Mouse (Mus musculus) monocyte, adult 5-6 weeks (primary cell): Measurements from ENCODE around the gene Prmt6. TPM values are rescaled to one million over a fixed set of nuclear protein-coding genes. Genes with fewer than 3 reads are reported as not detected.

ENCODE experiments used
- ATAC-seq: fragments of 153-309, 156-312 bp; replicated peaks from 2 replicates; pipeline ENCODE4 v1.8.0; 2017; ENCODE audit warnings: mild to moderate bottlenecking; ENCODE audit not compliant: low TSS enrichment, insufficient number of reproducible peaks, severe bottlenecking, poor library complexity, low FRiP score
- total RNA-seq: library from RNA; stranded (forward); fragments of 200-1000, 200-491, 200-594 nt; gene quantifications from 3 replicates; pipeline ENCODE4 v1.2.3, GENCODE M21; 2017

Prmt6 gene
- 7.8 to 10.5 TPM (median 8.4 TPM) in 3 replicates for total RNA-seq

DNA sequence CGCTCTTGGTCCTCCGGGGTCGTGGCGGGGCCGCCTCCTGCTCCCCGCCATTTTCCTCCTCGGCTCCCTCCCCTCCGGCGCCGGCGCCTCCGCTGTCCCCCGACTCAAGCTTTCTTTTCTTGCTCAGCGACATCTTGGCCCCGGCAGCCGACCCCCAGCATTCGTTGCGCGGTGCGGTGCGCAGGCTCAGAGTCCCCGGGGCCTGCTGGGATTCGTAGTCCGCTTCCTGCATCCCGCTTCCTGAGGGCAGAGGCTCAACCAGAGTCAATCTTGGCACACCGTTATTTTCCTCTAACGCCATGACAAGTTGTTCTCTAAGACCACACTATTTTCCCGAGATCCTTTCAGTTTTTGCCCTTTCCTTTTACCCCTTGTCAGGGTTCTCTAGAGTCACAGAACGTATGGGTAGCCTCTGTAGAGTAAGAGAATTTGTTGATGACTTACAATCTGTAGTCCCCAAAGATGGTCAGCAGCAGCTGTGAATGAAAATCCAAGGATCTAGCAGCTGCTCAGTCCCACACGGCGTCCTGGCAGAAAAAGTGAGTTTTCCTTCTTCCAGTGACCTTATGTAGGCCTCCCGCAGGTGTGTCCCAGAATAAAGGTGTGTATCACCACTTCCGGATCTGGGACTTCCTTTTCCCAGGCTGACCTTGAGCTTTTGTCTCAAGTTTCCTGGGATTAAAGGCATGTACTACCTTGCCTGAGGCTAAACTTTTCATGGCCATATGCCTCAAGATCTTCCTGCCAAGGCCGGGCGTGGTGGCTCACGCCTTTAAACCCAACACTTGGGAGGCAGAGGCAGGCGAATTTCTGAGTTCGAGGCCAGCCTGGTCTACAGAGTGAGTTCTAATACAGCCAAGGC, at the start of gene Prmt6:
TSS of gene Prmt6 (minus strand) at position 160 of the 862 bp plus-strand sequence.
- peak; percentile 87 for ATAC-seq

DNA sequence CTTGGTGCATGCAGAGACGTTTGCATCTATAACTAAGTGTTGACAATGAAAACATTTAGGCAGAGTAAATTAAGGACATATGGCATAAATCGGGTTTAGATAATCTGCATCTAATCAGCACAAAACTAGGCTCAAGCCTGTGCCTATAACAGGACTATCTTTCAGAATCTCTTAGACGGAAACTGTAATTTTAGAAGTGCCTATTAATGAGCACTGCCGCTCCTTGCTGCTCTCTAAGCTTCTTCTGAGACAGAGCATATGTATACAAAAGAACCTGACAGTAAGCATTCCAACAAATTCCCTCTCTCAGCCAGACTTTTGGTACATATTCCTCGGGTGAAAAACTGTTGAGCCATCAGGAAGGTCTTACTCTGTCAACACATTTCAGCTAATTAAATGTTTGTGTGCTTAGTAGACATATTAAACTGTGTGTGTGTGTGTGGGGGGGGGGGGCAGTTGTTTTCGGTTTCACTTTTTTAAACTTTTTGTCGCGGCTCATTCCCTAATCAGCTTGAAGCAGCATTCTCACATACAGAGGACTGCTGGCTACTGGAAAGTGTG, 39.8 kb upstream of the Prmt6 start:
- ATAC-seq = no peak

DNA sequence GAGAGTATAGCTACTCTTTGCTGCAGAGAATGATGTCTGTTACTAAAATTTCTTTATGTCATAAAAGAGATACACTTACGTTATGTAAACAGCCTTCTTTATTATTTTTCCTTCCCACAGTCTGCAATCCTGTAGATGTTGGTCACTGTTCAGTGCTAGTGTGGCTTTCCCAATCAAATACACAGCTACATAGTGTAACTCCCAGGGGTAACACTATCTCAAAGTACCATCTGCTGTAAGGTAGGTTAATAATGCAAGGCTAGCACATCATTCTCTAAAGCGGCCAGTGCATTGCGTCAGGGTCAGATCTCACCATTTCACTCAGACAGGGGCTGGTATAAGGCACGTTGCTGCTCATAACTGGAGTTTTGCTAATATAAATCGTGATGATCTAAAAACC, 31.9 kb upstream of the Prmt6 start:
- no peak for ATAC-seq

DNA sequence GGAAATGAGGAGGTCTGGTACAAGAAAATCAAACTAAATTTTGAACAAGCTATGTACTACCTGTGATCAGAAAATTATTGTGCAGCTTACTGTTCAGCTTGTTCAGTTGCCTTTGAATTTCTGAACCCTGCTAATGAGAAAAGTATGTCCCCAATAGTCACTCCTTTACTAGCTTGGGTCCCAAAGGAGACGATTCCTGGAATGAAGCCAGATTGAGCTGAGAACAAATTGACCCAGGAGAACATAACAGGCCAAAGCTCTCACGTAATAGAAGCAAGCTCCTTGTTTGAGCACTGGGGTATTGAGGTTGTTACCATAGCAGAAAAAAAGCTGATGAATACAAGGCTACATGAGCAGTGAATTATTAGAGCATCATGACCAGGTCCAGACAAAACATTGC, 17.0 kb upstream of the Prmt6 start:
- ATAC-seq = no peak

DNA sequence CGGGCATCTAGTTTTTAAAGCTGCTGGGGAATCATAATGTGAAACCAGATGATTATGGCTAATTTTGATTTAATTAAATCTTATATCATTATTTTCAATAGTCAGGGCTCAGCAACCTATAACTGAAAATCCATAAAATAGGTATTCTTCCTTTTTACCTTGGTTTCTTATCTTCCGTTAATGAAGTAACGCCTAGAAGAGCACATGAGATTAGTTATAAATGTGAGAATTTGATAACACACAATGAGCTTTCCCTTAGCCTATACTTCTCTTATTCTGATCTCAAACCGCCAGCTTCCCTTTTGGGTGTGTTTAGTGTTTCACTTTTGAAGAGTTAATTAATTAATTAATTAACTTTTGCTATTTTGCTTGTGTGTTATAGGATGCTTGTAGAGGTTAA, 2.3 kb upstream of the Prmt6 start:
- no peak for ATAC-seq

DNA sequence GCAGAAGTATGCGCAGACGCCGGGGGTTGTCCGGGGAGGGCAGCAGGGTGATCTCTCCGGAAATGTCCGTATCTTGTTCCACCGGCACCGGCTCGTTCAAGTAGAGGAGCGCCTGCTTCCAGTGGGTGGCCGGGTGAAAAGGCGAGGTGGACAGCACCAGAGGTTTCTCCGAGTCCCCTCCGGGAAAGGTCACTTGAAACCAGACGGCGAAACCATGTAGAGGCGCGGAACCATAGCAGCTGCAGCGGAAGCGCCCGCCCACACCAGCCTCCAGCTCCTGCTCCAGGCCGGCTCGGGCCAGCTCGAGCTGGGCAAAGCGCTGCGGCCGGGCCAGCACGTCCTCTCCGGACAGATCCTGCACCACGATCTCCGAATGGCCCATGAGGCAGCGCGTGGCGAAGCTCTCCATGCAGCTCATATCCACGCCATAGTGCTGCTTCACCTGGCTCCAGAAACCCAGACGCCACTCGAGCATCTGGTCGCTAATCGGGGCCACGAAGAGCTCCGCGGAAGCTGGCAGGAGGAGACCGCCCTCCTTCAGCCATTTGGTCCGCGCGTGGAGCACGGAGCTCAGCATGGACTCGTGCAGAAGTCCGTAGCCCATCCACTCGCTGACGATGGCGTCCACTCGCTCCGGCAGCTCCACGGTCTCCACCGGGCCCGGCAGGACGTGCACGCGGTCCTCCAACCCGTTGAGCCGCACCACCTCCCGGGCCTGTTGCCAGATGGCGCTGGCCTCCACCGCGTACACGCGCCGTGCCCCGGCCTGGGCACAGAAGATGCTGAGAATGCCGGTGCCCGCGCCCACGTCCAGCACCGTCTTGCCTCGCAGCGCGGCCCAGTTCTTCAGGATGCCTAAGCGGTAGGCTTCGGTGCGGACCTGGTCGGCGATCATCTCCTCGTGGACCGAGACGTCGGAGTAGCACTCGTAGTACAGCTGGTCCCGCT, 633 bp downstream of the Prmt6 start:
- peak; percentile 48 for ATAC-seq

DNA sequence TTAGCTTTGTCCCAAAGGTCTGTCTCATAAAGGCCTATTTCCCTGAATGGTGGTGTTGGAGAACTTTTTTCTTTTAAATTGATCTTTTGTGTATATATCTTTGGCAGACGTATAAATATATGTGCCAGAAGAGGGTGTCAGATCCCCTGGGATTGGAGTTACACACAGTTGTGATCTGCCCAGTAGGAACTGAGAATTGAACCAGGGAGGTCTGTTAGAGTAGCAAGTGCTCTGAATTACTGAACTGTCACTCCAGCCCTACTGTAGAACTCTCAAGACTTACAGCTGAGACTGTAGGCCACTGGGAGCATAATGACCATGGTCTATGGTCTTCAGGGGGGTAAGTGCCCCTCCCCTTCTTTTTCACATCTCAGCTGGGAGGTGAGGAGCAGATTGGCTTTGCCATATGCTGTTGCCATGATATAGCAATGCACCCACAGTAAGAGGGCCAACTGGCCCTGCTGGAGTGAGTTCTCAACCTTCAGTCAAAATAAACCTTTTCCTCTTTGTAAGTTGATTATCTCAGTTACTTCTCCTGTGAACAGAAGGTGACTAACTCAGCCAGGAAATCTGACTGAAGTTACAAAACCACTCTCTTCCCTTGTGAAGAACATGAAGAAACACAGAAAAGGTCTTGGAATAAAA, 13.9 kb downstream of the Prmt6 start:
- ATAC-seq = no peak

Other genes with a start within 250 kb of the Prmt6 start
- not detected in 3 replicates for gene Ntng1, start 107.0 kb downstream of the Prmt6 start, total RNA-seq